21 mouse cellular contexts compared by ENCODE assay signal in the genomic region with DNA sequence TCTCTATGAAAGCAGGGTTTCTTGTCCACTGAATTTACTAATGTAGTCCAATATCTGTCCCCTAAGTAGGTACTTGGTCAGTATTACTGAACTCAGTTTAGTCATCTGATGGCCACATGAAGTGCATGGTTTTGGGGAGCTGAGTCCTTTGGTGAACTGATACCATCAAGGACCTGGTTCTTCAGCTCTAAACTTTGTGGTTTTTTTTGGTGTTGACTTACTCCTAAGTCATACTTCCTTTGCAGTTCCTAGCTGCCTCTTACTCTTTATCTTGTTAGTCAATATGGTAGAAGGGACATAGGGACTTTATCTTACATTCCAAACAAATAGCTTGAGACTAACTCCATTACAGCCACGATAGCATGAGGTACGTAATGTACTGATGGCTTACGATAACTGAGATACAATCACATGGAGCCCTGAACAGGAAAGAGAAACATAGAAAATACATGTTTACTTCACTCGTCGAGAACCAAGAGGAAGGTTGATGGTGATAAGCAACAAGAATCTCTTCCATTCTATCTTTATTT. TPM values are rescaled to one million over a fixed set of nuclear protein-coding genes. Genes with fewer than 3 reads are reported as not detected.
DNase-seq lines count a peak whose midpoint lies in the region; ATAC-seq and TF ChIP-seq lines count a peak whose summit lies in the region.
"Had no signal": no experiment of that assay in that cellular context is flagged by ENCODE, and none has a peak within 500 bp of the region (broad histone marks: within the 10 kb centered on the region; RNA-seq: fewer than 3 reads in every experiment).

No protein-coding gene starts in this region.

- TF ChIP-seq CTCF in G1E (IDR thresholded peaks at IDR 0.05; ENCODE audit: low read depth, low read length) = no peak

- ATAC-seq in CD4-positive, CD25-positive, alpha-beta regulatory T cell, adult 4 months = no peak
- ATAC-seq in G1E (ENCODE audit: extremely low read depth, insufficient number of reproducible peaks, low FRiP score, poor library complexity, severe bottlenecking) = peak; percentile 57
- ATAC-seq in liver, embryonic 12.5 days = peak; percentile 21; the same call in 1 of the 2 replicates
- peak; percentile 7 for ATAC-seq in megakaryocyte progenitor cell, adult 5-6 weeks (replicated peaks; ENCODE audit: poor library complexity)
- ATAC-seq: forebrain, embryonic 14.5 days; Patski had no signal

- 19% methylated on average over 5 of the region's 5 CpGs for WGBS in liver, embryonic 12.5 days (ENCODE audit: insufficient replicate concordance)

- peak; percentile 58 for DNase-seq in CD4-positive, CD25-positive, alpha-beta regulatory T cell, adult 2 months (ENCODE audit: low read depth, low spot score)
- no peak for DNase-seq in G1E (ENCODE audit: low spot score)
- DNase-seq in right cerebral cortex, postnatal 25 days = no peak
- DNase-seq in gastrocnemius, postnatal 10 days = no peak
- no peak for DNase-seq in heart, postnatal 4 days
- DNase-seq: adrenal gland, adult 2 months; adrenal gland, postnatal 25 days; cerebellum, adult 18-20 months; cerebellum, postnatal 10 days; heart, adult 18-20 months; heart, postnatal 14 days had no signal

- H3K36me3 ChIP-seq in G1E (replicated peaks) = no peaks in the 10 kb centered on the region
- H3K36me3 ChIP-seq in liver, embryonic 12.5 days = no peaks in the 10 kb centered on the region
- H3K36me3 ChIP-seq: embryonic facial prominence, embryonic 10.5 days; forebrain, embryonic 10.5 days; heart, embryonic 10.5 days; hindbrain, embryonic 10.5 days had no signal

- no peak overlapping the region for H3K9ac ChIP-seq in liver, embryonic 12.5 days
- H3K9ac ChIP-seq: hindbrain, embryonic 14.5 days had no signal

- H3K9me3 ChIP-seq in G1E (replicated peaks) = no peaks in the 10 kb centered on the region
- H3K9me3 ChIP-seq in liver, embryonic 12.5 days (replicated peaks) = no peaks in the 10 kb centered on the region
- H3K9me3 ChIP-seq: embryonic facial prominence, embryonic 10.5 days; forebrain, embryonic 10.5 days; heart, embryonic 10.5 days; hindbrain, embryonic 10.5 days had no signal

- no peak overlapping the region for H3K4me2 ChIP-seq in liver, embryonic 12.5 days
- H3K4me2 ChIP-seq: hindbrain, embryonic 14.5 days had no signal

- H3K27ac ChIP-seq in liver, embryonic 12.5 days = no peak overlapping the region
- H3K27ac ChIP-seq: embryonic facial prominence, embryonic 10.5 days; forebrain, embryonic 10.5 days; heart, embryonic 10.5 days; hindbrain, embryonic 10.5 days; hindbrain, embryonic 14.5 days had no signal

- H3K27me3 ChIP-seq in G1E (ENCODE audit: insufficient read depth, low read length) = no peaks in the 10 kb centered on the region
- H3K27me3 ChIP-seq in liver, embryonic 12.5 days (replicated peaks) = no peaks in the 10 kb centered on the region
- H3K27me3 ChIP-seq: Patski had no signal

- H3K4me3 ChIP-seq in G1E (ENCODE audit: low read depth, low read length) = no peak overlapping the region
- no peak overlapping the region for H3K4me3 ChIP-seq in liver, embryonic 12.5 days
- H3K4me3 ChIP-seq: embryonic facial prominence, embryonic 10.5 days; forebrain, embryonic 10.5 days; heart, embryonic 10.5 days; hindbrain, embryonic 10.5 days had no signal

- H3K4me1 ChIP-seq in G1E (ENCODE audit: insufficient read depth, low read depth, low read length) = peaks cover 62% of the 10 kb centered on the region
- peaks cover 48% of the 10 kb centered on the region for H3K4me1 ChIP-seq in liver, embryonic 12.5 days
- H3K4me1 ChIP-seq: hindbrain, embryonic 10.5 days had no signal

RNA-seq across cellular contexts. Expression of a gene that starts 51.4 kb away (rescaled TPM):
- polyA plus RNA-seq in CD4-positive, CD25-positive, alpha-beta regulatory T cell, adult 4 months (2017; shearing (Covaris generic)) = 10 to 100 TPM; 36.6 to 47.4 TPM
- total RNA-seq in G1E (2014; fragmentation: Nextera tagmentation) = 16.2 and 23.9 TPM in 2 replicates
- 26.5 and 29.9 TPM in 2 replicates for total RNA-seq in G1E (2017)
- polyA plus RNA-seq in G1E (2012) = 1.7 and 1.9 TPM in 2 replicates
- polyA plus RNA-seq in liver, embryonic 12.5 days (2016; fragmentation: Nextera tagmentation; extraction: Ambion mirVana) = 0.80 and 1.2 TPM in 2 replicates
- 9.1 and 22.4 TPM in 2 replicates for total RNA-seq in megakaryocyte progenitor cell, adult 5-6 weeks (2015)
- 10.1 and 15.4 TPM in 2 replicates for total RNA-seq in megakaryocyte progenitor cell, adult 5-6 weeks (2017)
- total RNA-seq in gastrocnemius, postnatal 10 days (2021) = 1 to 10 TPM; 4.7 to 8.8 TPM
- 1 to 10 TPM; 3.0 to 3.3 TPM for total RNA-seq in heart, postnatal 4 days (2021)
